Mouse (Mus musculus) megakaryocyte, embryonic 14.5 days (primary cell): ENCODE data around the gene Wnt3a.

ENCODE experiments used
- FLI1 ChIP-seq: IDR thresholded peaks from 2 replicates; pipeline ENCODE4 v1.6.1; 2012; ENCODE audit warnings: low read length, inconsistent platforms, mixed read lengths
- GATA1 ChIP-seq: IDR thresholded peaks from 3 replicates; pipeline ENCODE4 v1.6.1; 2012; ENCODE audit warnings: mixed read lengths, low read length, inconsistent platforms, borderline replicate concordance

- TF ChIP-seq GATA1 (no peak), FLI1 (no peak)
Measured at GRCm38 (mm10) chr11:59208153-59208831, 82.3 kb downstream of the Wnt3a start, which contains the start of gene 2310033P09Rik.
